Mouse (Mus musculus) B cell, adult 62 days (primary cell): ENCODE measurements around the gene Gm20594. TPM values are rescaled to one million over a fixed set of nuclear protein-coding genes. Genes with fewer than 3 reads are reported as not detected.

ENCODE experiments used
- total RNA-seq: library from RNA; stranded (reverse); gene quantifications from 4 replicates; pipeline ENCODE4 v1.2.4, GENCODE M21; 2023

Gm20594 gene
- not detected in 4 replicates for total RNA-seq

DNA sequence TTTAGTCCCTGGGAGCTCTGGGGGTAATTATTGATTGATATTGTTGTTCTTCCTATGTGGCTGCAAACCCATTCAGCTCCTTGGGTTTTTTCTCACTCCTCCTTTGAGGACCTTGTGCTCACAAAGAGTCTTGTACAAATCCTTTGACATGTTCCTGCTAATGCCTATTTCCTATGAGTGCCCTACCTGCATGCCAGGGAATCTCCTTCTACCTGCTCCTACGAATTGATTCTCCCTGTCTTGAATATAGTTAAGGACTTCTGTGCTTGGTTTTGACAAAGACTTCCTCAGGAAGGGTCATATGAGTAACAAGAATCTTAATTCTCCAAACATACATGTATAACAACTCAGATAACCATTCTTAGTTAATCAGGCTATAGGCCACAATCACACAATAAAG is at the start of gene Gm20594:
Gene Gm20594, plus strand, starts transcription at position 301 of the 400 bp plus-strand sequence.

Other genes starting within 250 kb of the Gm20594 start
- gene Lrrtm4, start 201.0 kb downstream of the Gm20594 start, total RNA-seq: not detected in 4 replicates